Mouse (Mus musculus): ENCODE data around the gene Sult2b1. TPM values are rescaled to one million over a fixed set of nuclear protein-coding genes. Genes with fewer than 3 reads are reported as not detected.

Sult2b1 gene
- total and polyA plus RNA-seq, 3 experiments: 0.08 TPM; not detected in 2

- no peaks in the 10 kb centered on the region for H3K27me3 ChIP-seq (ENCODE audit: control insufficient read depth, insufficient read depth, low read length)
- H3K9ac ChIP-seq (ENCODE audit: low read depth, low read length): no peak overlapping the region
- H3K4me3 ChIP-seq: no peak overlapping the region
- TF ChIP-seq POLR2A (IDR thresholded peaks at IDR 0.05; ENCODE audit: insufficient read depth, low read depth, low read length) (0 out of 2 replicates have a peak, but pooled peaks have one; percentile 48), CTCF (IDR thresholded peaks at IDR 0.05) (0 out of 2 replicates have a peak, but pooled peaks have one; percentile 98), EP300 (IDR thresholded peaks at IDR 0.05; ENCODE audit: insufficient read depth, low read depth, low read length) (peak; percentile 99)
- DNase-seq: peak; percentile 86
- H3K4me1 ChIP-seq (ENCODE audit: control insufficient read depth, insufficient read depth, low read length): peaks cover 19% of the 10 kb centered on the region
- intact Hi-C loops (cut with DNase I): loop anchor here (1.0 to 10.0 kb wide), 5 partner anchors 40 to 128 kb away; partner anchors contain the start of gene Hsd17b14
- no peaks in the 10 kb centered on the region for H3K79me2 ChIP-seq (replicated peaks; ENCODE audit: control insufficient read depth, insufficient read depth, low read length)
- peak overlapping the region; percentile 93 for H3K27ac ChIP-seq
- no peaks in the 10 kb centered on the region for H3K36me3 ChIP-seq (ENCODE audit: control insufficient read depth, insufficient read depth, low read length)
- 32% methylated on average over 14 of the region's 14 CpGs for WGBS
Measured at GRCm38 (mm10) chr7:45682144-45683126, 102.0 kb downstream of the Sult2b1 start.

- peak overlapping the region; percentile 1; the same call in 1 of the 2 replicates for H3K9ac ChIP-seq (ENCODE audit: low read depth, low read length)
- peaks cover 19% of the 10 kb centered on the region for H3K4me1 ChIP-seq (ENCODE audit: control insufficient read depth, insufficient read depth, low read length)
- TF ChIP-seq EP300 (IDR thresholded peaks at IDR 0.05; ENCODE audit: insufficient read depth, low read depth, low read length) (0 out of 2 replicates have a peak, but pooled peaks have one; percentile 73), CTCF (IDR thresholded peaks at IDR 0.05) (no peak), POLR2A (IDR thresholded peaks at IDR 0.05; ENCODE audit: insufficient read depth, low read depth, low read length) (peak; percentile 43; the same call in 1 of the 2 replicates)
- no peaks in the 10 kb centered on the region for H3K36me3 ChIP-seq (ENCODE audit: control insufficient read depth, insufficient read depth, low read length)
- H3K27me3 ChIP-seq (ENCODE audit: control insufficient read depth, insufficient read depth, low read length): no peaks in the 10 kb centered on the region
- no peak overlapping the region for H3K4me3 ChIP-seq
- peak in 1 of 2 experiments; percentile 76 for DNase-seq
- WGBS: 35% methylated on average over 8 of the region's 8 CpGs
- H3K79me2 ChIP-seq (replicated peaks; ENCODE audit: control insufficient read depth, insufficient read depth, low read length): no peaks in the 10 kb centered on the region
- H3K27ac ChIP-seq: peak overlapping the region; percentile 93
- intact Hi-C loops (cut with DNase I): loop anchor here (5.0 to 10.0 kb wide), 2 partner anchors 39 to 126 kb away; partner anchors contain the start of gene Hsd17b14
Measured at GRCm38 (mm10) chr7:45681046-45681736, 103.3 kb downstream of the Sult2b1 start.

Other genes starting within 250 kb of the Sult2b1 start
- gene Hsd17b14, start 229.8 kb downstream of the Sult2b1 start, total RNA-seq (2021): under 1 TPM in 1 of 2 experiments, not detected in 1; 0.76 TPM
- 0.45 and 0.47 TPM in 2 replicates for gene Hsd17b14, start 229.8 kb downstream of the Sult2b1 start, polyA plus RNA-seq (2012; rRNA removed)
- 100 to 1,000 TPM; 219 to 306 TPM for gene Bcat2, start 214.5 kb downstream of the Sult2b1 start, total RNA-seq (2021)
- 142 and 198 TPM in 2 replicates for gene Bcat2, start 214.5 kb downstream of the Sult2b1 start, polyA plus RNA-seq (2012; rRNA removed)
- not detected for gene Fgf21, start 169.2 kb downstream of the Sult2b1 start, total RNA-seq (2021)
- gene Fgf21, start 169.2 kb downstream of the Sult2b1 start, polyA plus RNA-seq (2012; rRNA removed): not detected in 2 replicates
- not detected for gene Fut1, start 167.4 kb downstream of the Sult2b1 start, total RNA-seq (2021)
- gene Fut1, start 167.4 kb downstream of the Sult2b1 start, polyA plus RNA-seq (2012; rRNA removed): 0.25 TPM in 1 of 2 replicates, not detected in the other
- gene Izumo1, start 162.9 kb downstream of the Sult2b1 start, total RNA-seq (2021): under 1 TPM; 0.26 to 0.27 TPM
- gene Izumo1, start 162.9 kb downstream of the Sult2b1 start, polyA plus RNA-seq (2012; rRNA removed): 0.29 and 0.70 TPM in 2 replicates
- gene Rasip1, start 157.2 kb downstream of the Sult2b1 start, total RNA-seq (2021): 10 to 100 TPM; 25.0 to 25.5 TPM
- 30.5 and 30.9 TPM in 2 replicates for gene Rasip1, start 157.2 kb downstream of the Sult2b1 start, polyA plus RNA-seq (2012; rRNA removed)
- 1 to 10 TPM; 3.8 to 4.0 TPM for gene Mamstr, start 144.7 kb downstream of the Sult2b1 start, total RNA-seq (2021)
- gene Mamstr, start 144.7 kb downstream of the Sult2b1 start, polyA plus RNA-seq (2012; rRNA removed): 11.3 and 12.0 TPM in 2 replicates
- gene Fut2, start 118.3 kb downstream of the Sult2b1 start, total RNA-seq (2021): under 1 TPM; 0.50 to 0.60 TPM
- gene Fut2, start 118.3 kb downstream of the Sult2b1 start, polyA plus RNA-seq (2012; rRNA removed): 1.1 and 1.9 TPM in 2 replicates
- under 1 TPM; 0.18 to 0.26 TPM for gene Ntn5, start 100.6 kb downstream of the Sult2b1 start, total RNA-seq (2021)
- gene Ntn5, start 100.6 kb downstream of the Sult2b1 start, polyA plus RNA-seq (2012; rRNA removed): 0.47 TPM in 1 of 2 replicates, not detected in the other
- under 1 TPM; 0.16 to 0.25 TPM for gene Sec1, start 90.3 kb downstream of the Sult2b1 start, total RNA-seq (2021)
- gene Sec1, start 90.3 kb downstream of the Sult2b1 start, polyA plus RNA-seq (2012; rRNA removed): 0.16 and 0.41 TPM in 2 replicates
- gene Car11, start 84.8 kb downstream of the Sult2b1 start, total RNA-seq (2021): 1 to 10 TPM; 5.2 to 6.8 TPM
- gene Car11, start 84.8 kb downstream of the Sult2b1 start, polyA plus RNA-seq (2012; rRNA removed): 10.6 and 14.4 TPM in 2 replicates
- gene Dbp, start 79.6 kb downstream of the Sult2b1 start, total RNA-seq (2021): 100 to 1,000 TPM in 1 of 2 experiments, 1 to 10 TPM in 1; 6.4 to 134 TPM
- 49.3 and 93.6 TPM in 2 replicates for gene Dbp, start 79.6 kb downstream of the Sult2b1 start, polyA plus RNA-seq (2012; rRNA removed)
- gene Rpl18, start 69.2 kb downstream of the Sult2b1 start, total RNA-seq (2021): 100 to 1,000 TPM; 496 to 617 TPM
- 580 and 697 TPM in 2 replicates for gene Rpl18, start 69.2 kb downstream of the Sult2b1 start, polyA plus RNA-seq (2012; rRNA removed)
- 10 to 100 TPM; 15.9 to 18.2 TPM for gene Sphk2, start 66.7 kb downstream of the Sult2b1 start, total RNA-seq (2021)
- gene Sphk2, start 66.7 kb downstream of the Sult2b1 start, polyA plus RNA-seq (2012; rRNA removed): 24.1 and 24.9 TPM in 2 replicates
- gene Fam83e, start 63.5 kb downstream of the Sult2b1 start, total RNA-seq (2021): under 1 TPM; 0.13 to 0.34 TPM
- 0.64 and 1.1 TPM in 2 replicates for gene Fam83e, start 63.5 kb downstream of the Sult2b1 start, polyA plus RNA-seq (2012; rRNA removed)
- gene Spaca4, start 58.9 kb downstream of the Sult2b1 start, total RNA-seq (2021): not detected
- not detected in 2 replicates for gene Spaca4, start 58.9 kb downstream of the Sult2b1 start, polyA plus RNA-seq (2012; rRNA removed)
- gene Lmtk3, start 931 bp downstream of the Sult2b1 start, total RNA-seq (2021): under 1 TPM in 1 of 2 experiments, not detected in 1; 0.14 TPM
- gene Lmtk3, start 931 bp downstream of the Sult2b1 start, polyA plus RNA-seq (2012; rRNA removed): 0.18 and 0.67 TPM in 2 replicates
- gene Cyth2, start 29.9 kb upstream of the Sult2b1 start, total RNA-seq (2021): 10 to 100 TPM; 59.1 to 61.9 TPM
- 27.3 and 33.0 TPM in 2 replicates for gene Cyth2, start 29.9 kb upstream of the Sult2b1 start, polyA plus RNA-seq (2012; rRNA removed)
- under 1 TPM; 0.66 to 0.89 TPM for gene Kcnj14, start 40.1 kb upstream of the Sult2b1 start, total RNA-seq (2021)
- gene Kcnj14, start 40.1 kb upstream of the Sult2b1 start, polyA plus RNA-seq (2012; rRNA removed): 0.78 and 35.7 TPM in 2 replicates
- 10 to 100 TPM; 11.8 to 13.1 TPM for gene Grwd1, start 46.3 kb upstream of the Sult2b1 start, total RNA-seq (2021)
- gene Grwd1, start 46.3 kb upstream of the Sult2b1 start, polyA plus RNA-seq (2012; rRNA removed): 9.1 and 9.4 TPM in 2 replicates
- 100 to 1,000 TPM; 107 to 126 TPM for gene Kdelr1, start 88.1 kb upstream of the Sult2b1 start, total RNA-seq (2021)
- gene Kdelr1, start 88.1 kb upstream of the Sult2b1 start, polyA plus RNA-seq (2012; rRNA removed): 254 and 344 TPM in 2 replicates
- gene Grin2d, start 93.7 kb upstream of the Sult2b1 start, total RNA-seq (2021): under 1 TPM; 0.31 to 0.43 TPM
- gene Grin2d, start 93.7 kb upstream of the Sult2b1 start, polyA plus RNA-seq (2012; rRNA removed): 0.56 and 0.92 TPM in 2 replicates
- gene Syngr4, start 112.0 kb upstream of the Sult2b1 start, total RNA-seq (2021): not detected
- 0.38 and 0.53 TPM in 2 replicates for gene Syngr4, start 112.0 kb upstream of the Sult2b1 start, polyA plus RNA-seq (2012; rRNA removed)
- gene Tmem143, start 112.3 kb upstream of the Sult2b1 start, total RNA-seq (2021): 100 to 1,000 TPM; 113 to 132 TPM
- gene Tmem143, start 112.3 kb upstream of the Sult2b1 start, polyA plus RNA-seq (2012; rRNA removed): 205 and 206 TPM in 2 replicates
- 10 to 100 TPM; 24.2 to 29.2 TPM for gene Emp3, start 136.7 kb upstream of the Sult2b1 start, total RNA-seq (2021)
- gene Emp3, start 136.7 kb upstream of the Sult2b1 start, polyA plus RNA-seq (2012; rRNA removed): 59.7 and 77.7 TPM in 2 replicates
- 1 to 10 TPM in 1 of 2 experiments, under 1 TPM in 1; 0.94 to 1.0 TPM for gene Ccdc114, start 139.4 kb upstream of the Sult2b1 start, total RNA-seq (2021)
- 1.7 and 2.1 TPM in 2 replicates for gene Ccdc114, start 139.4 kb upstream of the Sult2b1 start, polyA plus RNA-seq (2012; rRNA removed)
- gene Abcc6, start 245.6 kb upstream of the Sult2b1 start, total RNA-seq (2021): not detected
- 0.14 TPM in 1 of 2 replicates, not detected in the other for gene Abcc6, start 245.6 kb upstream of the Sult2b1 start, polyA plus RNA-seq (2012; rRNA removed)
- 10 to 100 TPM; 88.1 to 91.7 TPM for gene Nomo1, start 249.0 kb upstream of the Sult2b1 start, total RNA-seq (2021)
- 49.1 and 65.2 TPM in 2 replicates for gene Nomo1, start 249.0 kb upstream of the Sult2b1 start, polyA plus RNA-seq (2012; rRNA removed)